Mouse (Mus musculus) MEL (cell line): Measurements from ENCODE around the gene Angptl3. TPM values are rescaled to one million over a fixed set of nuclear protein-coding genes. Genes with fewer than 3 reads are reported as not detected.
A peak's percentile ranks its signal among the peaks of the same experiment; 100 is the strongest.

Source experiments
- DNase-seq: peaks from one replicate; pipeline ENCODE4 v3.0.0; 2011; ENCODE audit warnings: low read depth, low spot score
- H3K27ac ChIP-seq: 2 replicates; pipeline ENCODE4 v1.5.1; 2012; ENCODE audit warnings: low read depth, mild to moderate bottlenecking, control low read depth, low read length, moderate library complexity; ENCODE audit not compliant: control insufficient read depth
- H3K27me3 ChIP-seq, 2 experiments: fragments of 150-350 bp in 1 of 2; sonication (generic) in 1 of 2; 2 replicates each; pipeline ENCODE4 v1.6.1; 2012; ENCODE audit warnings: low read length in 2 of 2, mild to moderate bottlenecking in 2 of 2, improper control_type of control experiment in 1 of 2, moderate library complexity in 1 of 2; ENCODE audit not compliant: insufficient read depth in 2 of 2, control insufficient read depth in 1 of 2
- H3K36me3 ChIP-seq, 2 experiments: 2 replicates each; pipeline ENCODE4 v1.6.1; 2012 to 2014; ENCODE audit warnings: low read length in 2 of 2, improper control_type of control experiment in 1 of 2, inconsistent platforms in 1 of 2, mild to moderate bottlenecking in 1 of 2; ENCODE audit not compliant: insufficient read depth in 2 of 2, control insufficient read depth in 1 of 2
- H3K4me1 ChIP-seq, 2 experiments: fragments of 150-350 bp in 1 of 2; sonication (generic) in 1 of 2; 2 replicates each; pipeline ENCODE4 v1.6.1; 2012; ENCODE audit warnings: low read length in 2 of 2, improper control_type of control experiment in 1 of 2, mild to moderate bottlenecking in 1 of 2; ENCODE audit not compliant: insufficient read depth in 2 of 2, control insufficient read depth in 1 of 2
- H3K4me3 ChIP-seq, 2 experiments: fragments of 150-350 bp in 1 of 2; sonication (generic) in 1 of 2; 2 replicates each; pipeline ENCODE4 v1.5.1; 2012; ENCODE audit warnings: low read depth in 2 of 2, low read length in 2 of 2, mild to moderate bottlenecking in 2 of 2, moderate library complexity in 2 of 2, control low read depth in 1 of 2, improper control_type of control experiment in 1 of 2; ENCODE audit not compliant: control insufficient read depth in 1 of 2, insufficient read depth in 1 of 2
- H3K79me2 ChIP-seq: 2 replicates; pipeline ENCODE4 v1.6.1; 2012; ENCODE audit warnings: mild to moderate bottlenecking, low read length, moderate library complexity; ENCODE audit not compliant: control insufficient read depth, poor library complexity, insufficient read depth
- H3K9ac ChIP-seq: 2 replicates; pipeline ENCODE4 v1.6.1; 2012; ENCODE audit warnings: low read depth, mild to moderate bottlenecking, control low read depth, low read length, moderate library complexity; ENCODE audit not compliant: control insufficient read depth, poor library complexity, severe bottlenecking
- H3K9me3 ChIP-seq: fragments of 150-350 bp; sonication (generic); replicated peaks from 2 replicates; pipeline ENCODE4 v1.6.1; 2012; ENCODE audit warnings: mild to moderate bottlenecking, low read length, improper control_type of control experiment, moderate library complexity; ENCODE audit not compliant: insufficient read depth
- BHLHE40 ChIP-seq: IDR thresholded peaks from 2 replicates; pipeline ENCODE4 v1.6.1; 2012; ENCODE audit warnings: low read depth, mild to moderate bottlenecking, inconsistent platforms, low read length, improper control_type of control experiment, borderline replicate concordance
- CHD1 ChIP-seq: IDR thresholded peaks from 2 replicates; pipeline ENCODE4 v1.6.1; 2012; ENCODE audit warnings: low read depth, mild to moderate bottlenecking, inconsistent platforms, low read length, improper control_type of control experiment
- E2F4 ChIP-seq: IDR thresholded peaks from 2 replicates; pipeline ENCODE4 v1.6.1; 2011; ENCODE audit warnings: low read depth, low read length, improper control_type of control experiment, borderline replicate concordance
- ELF1 ChIP-seq: IDR thresholded peaks from 2 replicates; pipeline ENCODE4 v1.6.1; 2014; ENCODE audit warnings: low read depth, mild to moderate bottlenecking, inconsistent platforms, low read length, improper control_type of control experiment, moderate library complexity
- EP300 ChIP-seq, 2 experiments: IDR thresholded peaks; 2 replicates each; pipeline ENCODE4 v1.6.1; 2011; ENCODE audit warnings: improper control_type of control experiment in 2 of 2, low read length in 2 of 2, low read depth in 1 of 2, mild to moderate bottlenecking in 1 of 2
- ETS1 ChIP-seq: IDR thresholded peaks from 2 replicates; pipeline ENCODE4 v1.6.1; 2012; ENCODE audit warnings: low read depth, mild to moderate bottlenecking, inconsistent platforms, low read length, improper control_type of control experiment, moderate library complexity
- GATA1 ChIP-seq: IDR thresholded peaks from 2 replicates; pipeline ENCODE4 v1.6.1; 2011; ENCODE audit warnings: low read depth, low read length, improper control_type of control experiment
- JUND ChIP-seq: IDR thresholded peaks from 2 replicates; pipeline ENCODE4 v1.6.1; 2011; ENCODE audit warnings: low read depth, mild to moderate bottlenecking, improper control_type of control experiment, low read length
- MAX ChIP-seq: IDR thresholded peaks from 2 replicates; pipeline ENCODE4 v1.6.1; 2011; ENCODE audit warnings: low read length, improper control_type of control experiment
- MAZ ChIP-seq: IDR thresholded peaks from 2 replicates; pipeline ENCODE4 v1.6.1; 2012; ENCODE audit warnings: low read depth, mild to moderate bottlenecking, inconsistent platforms, low read length, improper control_type of control experiment
- MYB ChIP-seq: IDR thresholded peaks from 2 replicates; pipeline ENCODE4 v1.6.1; 2011; ENCODE audit warnings: mild to moderate bottlenecking, low read depth, low read length, improper control_type of control experiment
- MYC ChIP-seq: IDR thresholded peaks from 2 replicates; pipeline ENCODE4 v1.6.1; 2011; ENCODE audit warnings: low read depth, mild to moderate bottlenecking, low read length, improper control_type of control experiment, moderate library complexity
- NRF1 ChIP-seq: IDR thresholded peaks from 2 replicates; pipeline ENCODE4 v1.6.1; 2014; ENCODE audit warnings: low read depth, mild to moderate bottlenecking, inconsistent platforms, low read length, improper control_type of control experiment, moderate library complexity; ENCODE audit not compliant: poor library complexity, insufficient read depth, severe bottlenecking
- POLR2A ChIP-seq, 2 experiments: IDR thresholded peaks; 2 replicates each; pipeline ENCODE4 v1.6.1; 2011 to 2012; ENCODE audit warnings: low read length in 2 of 2, mild to moderate bottlenecking in 2 of 2, control low read depth in 1 of 2, improper control_type of control experiment in 1 of 2, low read depth in 1 of 2, moderate library complexity in 1 of 2; ENCODE audit not compliant: control insufficient read depth in 1 of 2, insufficient read depth in 1 of 2, poor library complexity in 1 of 2
- POLR2AphosphoS2 ChIP-seq: IDR thresholded peaks from 2 replicates; pipeline ENCODE4 v1.6.1; 2011; ENCODE audit warnings: low read length, improper control_type of control experiment
- POLR2AphosphoS5 ChIP-seq: IDR thresholded peaks from 2 replicates; pipeline ENCODE4 v1.6.1; 2012; ENCODE audit warnings: low read depth, borderline replicate concordance, mild to moderate bottlenecking, inconsistent platforms, low read length, moderate library complexity, mixed read lengths
- RAD21 ChIP-seq: IDR thresholded peaks from 2 replicates; pipeline ENCODE4 v1.6.1; 2011; ENCODE audit warnings: mild to moderate bottlenecking, low read depth, low read length, improper control_type of control experiment
- RCOR1 ChIP-seq: IDR thresholded peaks from 2 replicates; pipeline ENCODE4 v1.6.1; 2012; ENCODE audit warnings: low read depth, mild to moderate bottlenecking, inconsistent platforms, low read length, improper control_type of control experiment
- SIN3A ChIP-seq: IDR thresholded peaks from 2 replicates; pipeline ENCODE4 v1.6.1; 2012; ENCODE audit warnings: low read length, improper control_type of control experiment, inconsistent platforms
- TAL1 ChIP-seq: IDR thresholded peaks from 2 replicates; pipeline ENCODE4 v1.6.1; 2012; ENCODE audit warnings: mild to moderate bottlenecking, inconsistent platforms, low read length, moderate library complexity, mixed read lengths
- TBP ChIP-seq: IDR thresholded peaks from 2 replicates; pipeline ENCODE4 v1.8.0; 2011; ENCODE audit warnings: low read depth, low read length, improper control_type of control experiment
- TCF12 ChIP-seq: IDR thresholded peaks from 2 replicates; pipeline ENCODE4 v1.6.1; 2014; ENCODE audit warnings: low read depth, mild to moderate bottlenecking, inconsistent platforms, low read length, improper control_type of control experiment, moderate library complexity
- ZKSCAN1 ChIP-seq: IDR thresholded peaks from 2 replicates; pipeline ENCODE4 v1.6.1; 2012; ENCODE audit warnings: low read depth, mild to moderate bottlenecking, inconsistent platforms, low read length, improper control_type of control experiment, moderate library complexity
- ZNF384 ChIP-seq: IDR thresholded peaks from 2 replicates; pipeline ENCODE4 v1.6.1; 2012; ENCODE audit warnings: low read depth, mild to moderate bottlenecking, inconsistent platforms, low read length, improper control_type of control experiment
- polyA plus RNA-seq, 2 experiments: library from polyadenylated mRNA; stranded (reverse) in 1 of 2; unstranded in 1 of 2; fragments of >175 nt in 1 of 2; fragments of >200 nt in 1 of 2; gene quantifications; 2 replicates each; pipeline versions ENCODE4 v1.2.1 to v1.2.4; 2012; ENCODE audit warnings: low replicate concordance in 2 of 2, low read depth in 1 of 2; ENCODE audit not compliant: insufficient read length in 2 of 2, insufficient read depth in 1 of 2, missing spikeins in 1 of 2
- total RNA-seq: library from RNA; depleted of rRNA; stranded (reverse); fragments of 300-350 nt; gene quantifications from 2 replicates; pipeline ENCODE4 v1.2.3, GENCODE M21; 2012

The Angptl3 gene
- total and polyA plus RNA-seq, 3 experiments: 0.04 to 0.12 TPM; not detected in 1

DNA sequence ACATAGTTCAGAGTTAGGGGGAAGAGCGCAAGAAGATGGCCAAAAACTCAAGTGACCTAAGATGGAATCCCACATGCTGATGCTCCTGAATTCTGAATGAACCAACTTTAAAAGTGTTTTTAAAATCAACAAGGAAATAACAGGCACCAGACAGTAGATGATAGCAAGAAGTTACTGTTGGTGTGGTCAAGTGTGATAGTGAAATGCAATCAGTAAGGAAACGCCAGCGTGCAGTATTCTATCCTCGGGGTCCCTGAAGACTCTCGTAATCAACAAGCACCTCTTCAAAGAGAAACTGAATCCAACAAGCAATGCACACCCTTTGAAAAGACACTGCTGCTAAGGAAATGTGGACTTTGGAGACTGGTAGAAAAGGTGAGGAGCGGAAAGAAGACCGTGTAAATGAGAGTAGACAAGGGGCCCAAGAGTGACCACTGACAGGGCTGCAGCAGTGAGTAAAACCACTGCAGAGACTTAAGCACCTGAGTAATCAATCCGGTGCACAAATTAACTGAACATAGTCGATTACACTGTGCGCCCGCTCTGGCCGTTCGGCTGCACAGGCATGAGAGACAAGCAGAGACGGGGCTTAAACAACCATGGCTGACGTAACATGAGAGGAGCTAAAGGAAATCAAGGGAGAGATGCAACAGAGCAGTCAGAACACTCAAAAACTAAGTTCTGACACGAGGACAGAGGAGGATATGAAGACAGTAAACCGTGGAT lies 57.2 kb downstream of the Angptl3 start:
- Histone ChIP-seq H3K79me2 (no peaks in the 10 kb centered on the region), H3K4me1 (peaks cover 20 to 36% of the 10 kb centered on the region in 2 experiments), H3K27me3 (no peaks in the 10 kb centered on the region), H3K9me3 (no peaks in the 10 kb centered on the region), H3K9ac (peak overlapping the region; percentile 37), H3K36me3 (peaks cover 0 to 32% of the 10 kb centered on the region in 2 experiments; a peak in 2 of 4 replicates), H3K27ac (peak overlapping the region; percentile 76), H3K4me3 (peak overlapping the region; percentile 6 to 43; a peak in 3 of 4 replicates)
- DNase-seq: peak; percentile 64
- TF ChIP-seq E2F4: no peak
- peak; percentile 70 for TF ChIP-seq ETS1
- TF ChIP-seq MYC: 0 out of 2 replicates have a peak, but pooled peaks have one; percentile 42
- TF ChIP-seq GATA1: peak; percentile 71
- TF ChIP-seq EP300 (IDR thresholded peaks at IDR 0.05; ENCODE audit: low read depth in 1 of 2, low read length in 2 of 2): peak; percentile 89 to 94
- TF ChIP-seq BHLHE40: no peak; the same call in 1 of the 2 replicates
- no peak for TF ChIP-seq POLR2A (IDR thresholded peaks at IDR 0.05; ENCODE audit: control insufficient read depth in 1 of 2, insufficient read depth in 1 of 2, low read depth in 1 of 2, low read length in 2 of 2, poor library complexity in 1 of 2)
- no peak for TF ChIP-seq RAD21
- TF ChIP-seq SIN3A: peak; percentile 65
- no peak for TF ChIP-seq CHD1
- no peak for TF ChIP-seq MAX
- TF ChIP-seq RCOR1: 0 out of 2 replicates have a peak, but pooled peaks have one; percentile 23
- peak; percentile 30; the same call in 1 of the 2 replicates for TF ChIP-seq ELF1
- peak; percentile 76 for TF ChIP-seq MYB
- peak; percentile 29 for TF ChIP-seq TAL1
- peak; percentile 87 for TF ChIP-seq TCF12
- 0 out of 2 replicates have a peak, but pooled peaks have one; percentile 41 for TF ChIP-seq JUND

DNA sequence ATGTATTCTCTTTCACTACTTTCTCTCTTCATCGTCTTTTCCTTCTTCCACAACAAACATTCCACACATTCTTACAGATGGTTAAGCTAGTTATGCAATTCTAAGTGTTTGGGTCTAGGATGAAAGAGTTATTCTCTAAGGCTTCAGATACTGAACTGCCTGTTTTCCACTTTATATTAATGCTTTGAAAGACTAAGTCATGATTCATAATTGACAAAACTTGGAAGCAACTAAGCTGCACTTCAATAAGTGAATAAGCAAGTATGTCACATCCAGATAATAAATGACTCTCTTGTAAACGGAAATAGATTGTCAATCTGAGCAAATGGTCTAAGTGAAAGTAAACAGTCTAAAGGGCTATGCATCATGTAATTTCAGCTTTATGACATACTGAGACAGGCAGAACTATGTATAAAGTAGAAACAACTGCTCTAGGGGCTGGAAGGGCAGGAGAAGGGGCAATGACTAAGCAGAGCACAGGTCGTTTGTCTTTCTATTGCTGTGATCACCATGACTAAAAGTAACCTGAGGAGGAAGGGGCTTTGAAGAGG lies 60.5 kb downstream of the Angptl3 start:
- peaks cover 20 to 36% of the 10 kb centered on the region in 2 experiments for H3K4me1 ChIP-seq
- no peaks in the 10 kb centered on the region for H3K27me3 ChIP-seq
- peak overlapping the region; percentile 49 for H3K27ac ChIP-seq
- DNase-seq: peak; percentile 35
- H3K36me3 ChIP-seq: peaks cover 0 to 32% of the 10 kb centered on the region in 2 experiments; a peak in 2 of 4 replicates
- no peaks in the 10 kb centered on the region for H3K79me2 ChIP-seq
- H3K9ac ChIP-seq: no peak overlapping the region
- H3K4me3 ChIP-seq: no peak overlapping the region
- TF ChIP-seq ETS1 (0 out of 2 replicates have a peak, but pooled peaks have one; percentile 38), RAD21 (no peak), POLR2AphosphoS5 (no peak), NRF1 (no peak), RCOR1 (0 out of 2 replicates have a peak, but pooled peaks have one; percentile 43), GATA1 (no peak), TBP (no peak), BHLHE40 (no peak), MAZ (no peak), EP300 (IDR thresholded peaks at IDR 0.05; ENCODE audit: low read depth in 1 of 2, low read length in 2 of 2) (peak in 1 of 2 experiments; percentile 49; a peak in 3 of 4 replicates), SIN3A (peak; percentile 42), ZNF384 (no peak), TCF12 (peak; percentile 19; the same call in 1 of the 2 replicates), POLR2AphosphoS2 (no peak), ZKSCAN1 (no peak)
- no peaks in the 10 kb centered on the region for H3K9me3 ChIP-seq
